Mouse (Mus musculus): ENCODE data around the gene Nudt14.

GRCm38 (mm10) chr12:112894969-112895368 lies 47.0 kb downstream of the Nudt14 start:
- no peak for TF ChIP-seq CTCF (IDR thresholded peaks at IDR 0.05; ENCODE audit: low read depth)
- TF ChIP-seq EP300 (IDR thresholded peaks at IDR 0.05; ENCODE audit: low read depth), result no peak
